Mouse (Mus musculus) hindbrain, embryonic 13.5 days (tissue): Measurements from ENCODE around the gene Acvr1. TPM values are rescaled to one million over a fixed set of nuclear protein-coding genes. Genes with fewer than 3 reads are reported as not detected.

Source experiments
- ATAC-seq: fragments of 200-750 bp; cut with Nextera tagmentation; 2 replicates; pipeline ENCODE4 v1.8.0; 2017; ENCODE audit warnings: moderate TSS enrichment; ENCODE audit not compliant: low FRiP score
- H3K27ac ChIP-seq: fragments of 300-500 bp; sonication (generic); 2 replicates; pipeline ENCODE4 v1.5.1; 2015; ENCODE audit warnings: inconsistent platforms, mild to moderate bottlenecking, moderate library complexity
- H3K27me3 ChIP-seq: fragments of 300-500 bp; sonication (generic); 2 replicates; pipeline ENCODE4 v1.6.1; 2015; ENCODE audit warnings: mild to moderate bottlenecking, inconsistent platforms
- H3K36me3 ChIP-seq: fragments of 300-500 bp; sonication (generic); 2 replicates; pipeline ENCODE4 v1.6.1; 2015; ENCODE audit warnings: mild to moderate bottlenecking, inconsistent platforms
- H3K4me1 ChIP-seq: fragments of 300-500 bp; sonication (generic); replicated peaks from 2 replicates; pipeline ENCODE4 v1.6.1; 2015; ENCODE audit warnings: inconsistent platforms
- H3K4me2 ChIP-seq: fragments of 300-500 bp; sonication (generic); 2 replicates; pipeline ENCODE4 v1.6.1; 2015; ENCODE audit warnings: inconsistent platforms, mild to moderate bottlenecking, moderate library complexity
- H3K4me3 ChIP-seq: fragments of 300-500 bp; sonication (generic); 2 replicates; pipeline ENCODE4 v1.5.1; 2015; ENCODE audit warnings: mild to moderate bottlenecking, inconsistent platforms
- H3K9ac ChIP-seq: fragments of 300-500 bp; sonication (generic); 2 replicates; pipeline ENCODE4 v1.6.1; 2015; ENCODE audit warnings: mild to moderate bottlenecking, inconsistent platforms
- H3K9me3 ChIP-seq: fragments of 300-500 bp; sonication (generic); 2 replicates; pipeline ENCODE4 v1.6.1; 2016; ENCODE audit warnings: inconsistent platforms
- WGBS: fragments of 180-500 bp; shearing (Covaris S2); methylation state at CpG from one replicate; pipeline ENCODE4 v1.1.7; 2015; 5-methylcytosine and 5-hydroxymethylcytosine counted together
- polyA plus RNA-seq: library from polyadenylated mRNA; unstranded; fragments of >200 nt; fragmentation: Nextera tagmentation; extraction: Ambion mirVana; gene quantifications from 2 replicates; pipeline ENCODE4 v1.2.1, GENCODE M21; 2015

The Acvr1 gene
- polyA plus RNA-seq, 1 experiment from 2014 or later = 4.9 TPM

GRCm38 (mm10) chr2:58586311-58586710, 19.4 kb upstream of the Acvr1 start:
- H3K27ac ChIP-seq = no peak overlapping the region
- H3K27me3 ChIP-seq = no peaks in the 10 kb centered on the region
- ATAC-seq = no peak
- H3K9ac ChIP-seq = no peak overlapping the region
- H3K4me1 ChIP-seq = 0 out of 2 replicates have a peak, but pooled peaks cover 5% of the 10 kb centered on the region
- 71% methylated on average over 10 of the region's 10 CpGs for WGBS
- H3K4me2 ChIP-seq = no peak overlapping the region
- H3K4me3 ChIP-seq = no peak overlapping the region
- H3K36me3 ChIP-seq = no peaks in the 10 kb centered on the region
- H3K9me3 ChIP-seq = no peaks in the 10 kb centered on the region

- Histone ChIP-seq H3K27ac (no peak overlapping the region), H3K27me3 (no peaks in the 10 kb centered on the region), H3K9me3 (no peaks in the 10 kb centered on the region), H3K4me1 (peaks cover 1% of the 10 kb centered on the region), H3K36me3 (no peaks in the 10 kb centered on the region), H3K4me2 (no peak overlapping the region), H3K9ac (no peak overlapping the region), H3K4me3 (no peak overlapping the region)
- ATAC-seq = no peak
- WGBS = 89% methylated on average over 2 of the region's 2 CpGs
Observed at GRCm38 (mm10) chr2:58574167-58574566, 7.2 kb upstream of the Acvr1 start.

- no peaks in the 10 kb centered on the region for H3K9me3 ChIP-seq
- peak overlapping the region; percentile 92 for H3K9ac ChIP-seq
- peak overlapping the region; percentile 99 for H3K27ac ChIP-seq
- peaks cover 39% of the 10 kb centered on the region for H3K4me1 ChIP-seq
- no peak for ATAC-seq
- peak overlapping the region; percentile 73 for H3K4me2 ChIP-seq
- H3K27me3 ChIP-seq = no peaks in the 10 kb centered on the region
- H3K4me3 ChIP-seq = peak overlapping the region; percentile 90
- WGBS = 60% methylated on average over 4 of the region's 4 CpGs
- no peaks in the 10 kb centered on the region for H3K36me3 ChIP-seq
Observed at GRCm38 (mm10) chr2:58568841-58569645, 2.1 kb upstream of the Acvr1 start.

GRCm38 (mm10) chr2:58567866-58568719, 1.1 kb upstream of the Acvr1 start:
- Histone ChIP-seq H3K27me3 (no peaks in the 10 kb centered on the region), H3K9me3 (no peaks in the 10 kb centered on the region), H3K36me3 (no peaks in the 10 kb centered on the region), H3K4me1 (peaks cover 45% of the 10 kb centered on the region), H3K4me2 (peak overlapping the region; percentile 73), H3K4me3 (peak overlapping the region; percentile 90), H3K9ac (peak overlapping the region; percentile 92), H3K27ac (peak overlapping the region; percentile 99)
- 7% methylated on average over 12 of the region's 12 CpGs for WGBS
- no peak for ATAC-seq

GRCm38 (mm10) chr2:58566410-58567065, 419 bp downstream of the Acvr1 start:
- no peaks in the 10 kb centered on the region for H3K36me3 ChIP-seq
- peak overlapping the region; percentile 73 for H3K4me2 ChIP-seq
- peak overlapping the region; percentile 92 for H3K9ac ChIP-seq
- peak overlapping the region; percentile 90 for H3K4me3 ChIP-seq
- peaks cover 56% of the 10 kb centered on the region for H3K4me1 ChIP-seq
- ATAC-seq = peak; percentile 70
- no peaks in the 10 kb centered on the region for H3K27me3 ChIP-seq
- 1% methylated on average over 61 of the region's 78 CpGs for WGBS
- H3K9me3 ChIP-seq = no peaks in the 10 kb centered on the region
- H3K27ac ChIP-seq = peak overlapping the region; percentile 99

GRCm38 (mm10) chr2:58566049-58566409, 928 bp downstream of the Acvr1 start:
- Histone ChIP-seq H3K9ac (peak overlapping the region; percentile 92), H3K9me3 (no peaks in the 10 kb centered on the region), H3K27me3 (no peaks in the 10 kb centered on the region), H3K4me2 (peak overlapping the region; percentile 73), H3K4me1 (peaks cover 56% of the 10 kb centered on the region), H3K36me3 (no peaks in the 10 kb centered on the region), H3K4me3 (peak overlapping the region; percentile 90), H3K27ac (peak overlapping the region; percentile 99)
- ATAC-seq = no peak
- 4% methylated on average over 6 of the region's 6 CpGs for WGBS

GRCm38 (mm10) chr2:58565267-58565666, 1.7 kb downstream of the Acvr1 start:
- Histone ChIP-seq H3K4me3 (peak overlapping the region; percentile 90), H3K27me3 (no peaks in the 10 kb centered on the region), H3K27ac (0 out of 2 replicates have a peak overlapping the region, but pooled peaks have one; percentile 14), H3K9ac (peak overlapping the region; percentile 92; the same call in 1 of the 2 replicates), H3K36me3 (no peaks in the 10 kb centered on the region), H3K4me2 (peak overlapping the region; percentile 73), H3K9me3 (no peaks in the 10 kb centered on the region), H3K4me1 (peaks cover 56% of the 10 kb centered on the region)
- ATAC-seq = no peak
- WGBS = 49% methylated on average over 6 of the region's 6 CpGs

- Histone ChIP-seq H3K4me3 (no peak overlapping the region), H3K4me1 (peaks cover 41% of the 10 kb centered on the region), H3K4me2 (no peak overlapping the region), H3K27me3 (no peaks in the 10 kb centered on the region), H3K9me3 (no peaks in the 10 kb centered on the region), H3K9ac (no peak overlapping the region), H3K36me3 (no peaks in the 10 kb centered on the region), H3K27ac (no peak overlapping the region)
- no peak for ATAC-seq
- 77% methylated on average over 4 of the region's 4 CpGs for WGBS
Observed at GRCm38 (mm10) chr2:58562137-58562536, 4.8 kb downstream of the Acvr1 start.

- H3K36me3 ChIP-seq = no peaks in the 10 kb centered on the region
- H3K27ac ChIP-seq = no peak overlapping the region
- H3K9me3 ChIP-seq = no peaks in the 10 kb centered on the region
- no peaks in the 10 kb centered on the region for H3K27me3 ChIP-seq
- no peak for ATAC-seq
- peaks cover 25% of the 10 kb centered on the region for H3K4me1 ChIP-seq
- 78% methylated on average over 9 of the region's 9 CpGs for WGBS
- no peak overlapping the region for H3K4me2 ChIP-seq
- H3K9ac ChIP-seq = no peak overlapping the region
- no peak overlapping the region for H3K4me3 ChIP-seq
Observed at GRCm38 (mm10) chr2:58557045-58557845, 9.7 kb downstream of the Acvr1 start.

GRCm38 (mm10) chr2:58552296-58552695, 14.7 kb downstream of the Acvr1 start:
- 35% methylated on average over 3 of the region's 3 CpGs for WGBS
- no peak overlapping the region for H3K4me2 ChIP-seq
- H3K9ac ChIP-seq = no peak overlapping the region
- H3K4me1 ChIP-seq = peaks cover 48% of the 10 kb centered on the region
- no peak for ATAC-seq
- H3K9me3 ChIP-seq = no peaks in the 10 kb centered on the region
- no peaks in the 10 kb centered on the region for H3K27me3 ChIP-seq
- H3K36me3 ChIP-seq = no peaks in the 10 kb centered on the region
- H3K4me3 ChIP-seq = no peak overlapping the region
- H3K27ac ChIP-seq = no peak overlapping the region

GRCm38 (mm10) chr2:58551866-58552265, 15.1 kb downstream of the Acvr1 start:
- Histone ChIP-seq H3K9ac (no peak overlapping the region), H3K27me3 (no peaks in the 10 kb centered on the region), H3K27ac (no peak overlapping the region), H3K36me3 (no peaks in the 10 kb centered on the region), H3K4me3 (no peak overlapping the region), H3K9me3 (no peaks in the 10 kb centered on the region), H3K4me2 (no peak overlapping the region), H3K4me1 (peaks cover 48% of the 10 kb centered on the region)
- 25% methylated on average over 6 of the region's 6 CpGs for WGBS
- no peak for ATAC-seq
